Mouse (Mus musculus) ES-Bruce4 (cell line): ENCODE results near the gene Vps8. TPM values are rescaled to one million over a fixed set of nuclear protein-coding genes. Genes with fewer than 3 reads are reported as not detected.
A peak's percentile ranks its signal among the peaks of the same experiment; 100 is the strongest.

Source experiments
- H3K27ac ChIP-seq: 2 replicates; pipeline ENCODE4 v1.5.1; 2012; ENCODE audit warnings: low read length, inconsistent platforms; ENCODE audit not compliant: insufficient read depth
- H3K27me3 ChIP-seq: 2 replicates; pipeline ENCODE4 v1.6.1; 2012; ENCODE audit warnings: mild to moderate bottlenecking, low read length, inconsistent platforms; ENCODE audit not compliant: control insufficient read depth, poor library complexity, insufficient read depth, severe bottlenecking
- H3K36me3 ChIP-seq: 2 replicates; pipeline ENCODE4 v1.6.1; 2012; ENCODE audit warnings: inconsistent platforms, mild to moderate bottlenecking, low read length, moderate library complexity; ENCODE audit not compliant: control insufficient read depth, poor library complexity, insufficient read depth, severe bottlenecking
- H3K4me1 ChIP-seq: one replicate; pipeline ENCODE4 v1.8.1; 2011; ENCODE audit warnings: low read length; ENCODE audit not compliant: control insufficient read depth, insufficient read depth
- H3K4me3 ChIP-seq: 2 replicates; pipeline ENCODE4 v1.5.1; 2011; ENCODE audit warnings: low read depth, mild to moderate bottlenecking, low read length
- H3K9ac ChIP-seq: 2 replicates; pipeline ENCODE4 v1.6.1; 2012; ENCODE audit warnings: low read depth, mild to moderate bottlenecking, inconsistent platforms; ENCODE audit not compliant: poor library complexity, severe bottlenecking
- H3K9me3 ChIP-seq: replicated peaks from 2 replicates; pipeline ENCODE4 v1.6.1; 2012; ENCODE audit warnings: mild to moderate bottlenecking, low read length, inconsistent platforms; ENCODE audit not compliant: control insufficient read depth, poor library complexity, insufficient read depth, severe bottlenecking
- CTCF ChIP-seq: IDR thresholded peaks from one replicate; pipeline ENCODE4 v1.8.1; 2011; ENCODE audit warnings: low read depth, low read length
- EP300 ChIP-seq: IDR thresholded peaks from 2 replicates; pipeline ENCODE4 v1.6.1; 2011; ENCODE audit warnings: low read depth, low read length; ENCODE audit not compliant: insufficient read depth
- POLR2A ChIP-seq: IDR thresholded peaks from one replicate; pipeline ENCODE4 v1.8.1; 2011; ENCODE audit warnings: low read length; ENCODE audit not compliant: insufficient read depth
- polyA plus RNA-seq: library from polyadenylated mRNA; stranded (reverse); fragments of >200 nt; gene quantifications from 2 replicates; pipeline ENCODE4 v1.2.4, GENCODE M21; 2011; ENCODE audit warnings: low read depth; ENCODE audit not compliant: missing spikeins, insufficient read depth, insufficient read length

Vps8 gene
- polyA plus RNA-seq, 1 experiment, result 25.4 TPM

DNA sequence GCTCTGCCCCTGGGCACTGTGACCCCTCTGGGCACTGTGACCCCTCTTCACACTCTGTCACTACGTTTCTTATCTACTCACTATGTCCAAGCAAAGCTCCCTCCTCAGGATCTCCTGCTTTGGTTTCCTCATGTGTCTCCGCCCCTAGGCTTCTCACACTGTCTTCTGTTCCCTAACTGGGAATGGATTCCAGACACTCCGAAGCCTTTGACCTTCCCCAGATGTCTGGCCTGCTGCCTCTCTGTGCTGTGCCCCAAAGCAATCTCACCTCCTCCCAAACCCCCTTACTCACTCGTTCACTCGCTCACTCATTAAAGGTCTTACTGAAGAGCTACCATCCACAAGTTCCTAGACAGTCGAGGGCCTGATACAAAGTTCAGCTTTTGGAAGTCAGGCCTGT, 16.8 kb upstream of the Vps8 start:
- Histone ChIP-seq H3K27me3 (no peaks in the 10 kb centered on the region; the same call in 1 of the 2 replicates), H3K9me3 (no peaks in the 10 kb centered on the region), H3K4me3 (no peak overlapping the region), H3K27ac (no peak overlapping the region), H3K9ac (no peak overlapping the region), H3K4me1 (no peaks in the 10 kb centered on the region), H3K36me3 (no peaks in the 10 kb centered on the region)
- no peak for TF ChIP-seq CTCF

GRCm38 (mm10) chr16:21411779-21412178, 11.1 kb upstream of the Vps8 start:
- no peak for TF ChIP-seq CTCF
- no peak for TF ChIP-seq POLR2A
- no peak for TF ChIP-seq EP300
- H3K36me3 ChIP-seq, result no peaks in the 10 kb centered on the region
- no peaks in the 10 kb centered on the region; the same call in 1 of the 2 replicates for H3K27me3 ChIP-seq
- H3K4me1 ChIP-seq, result no peaks in the 10 kb centered on the region
- no peaks in the 10 kb centered on the region for H3K9me3 ChIP-seq
- H3K27ac ChIP-seq, result no peak overlapping the region
- H3K9ac ChIP-seq, result no peak overlapping the region
- H3K4me3 ChIP-seq, result no peak overlapping the region

DNA sequence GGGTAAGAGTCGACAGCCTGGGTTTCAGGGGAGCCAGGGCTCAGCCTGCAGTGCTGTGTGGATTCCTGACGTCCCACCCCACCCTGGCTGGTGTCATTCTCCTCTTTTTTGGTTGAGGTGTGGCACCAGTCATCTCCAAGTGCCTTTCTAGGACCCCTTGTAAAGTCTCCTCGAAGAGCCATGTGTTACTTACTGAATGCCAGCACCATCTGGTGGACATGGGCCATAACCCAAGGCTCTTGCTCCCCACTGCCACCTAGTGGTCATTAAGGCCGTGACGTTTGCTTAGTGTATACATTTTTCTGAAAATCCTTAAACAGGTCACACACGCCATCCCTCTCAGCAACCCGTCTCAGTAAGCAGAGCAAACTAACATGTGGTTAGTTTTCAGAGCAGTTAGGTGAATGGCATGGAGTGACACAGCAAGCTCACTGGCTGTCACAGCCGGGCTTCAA, 10.3 kb upstream of the Vps8 start:
- Histone ChIP-seq H3K9ac (no peak overlapping the region), H3K9me3 (no peaks in the 10 kb centered on the region), H3K27ac (no peak overlapping the region), H3K4me3 (no peak overlapping the region), H3K27me3 (no peaks in the 10 kb centered on the region; the same call in 1 of the 2 replicates), H3K4me1 (no peaks in the 10 kb centered on the region), H3K36me3 (no peaks in the 10 kb centered on the region)
- TF ChIP-seq EP300, result no peak
- peak; percentile 100 for TF ChIP-seq CTCF
- TF ChIP-seq POLR2A, result no peak

GRCm38 (mm10) chr16:21413819-21414218, 9.1 kb upstream of the Vps8 start:
- Histone ChIP-seq H3K4me3 (no peak overlapping the region), H3K9ac (no peak overlapping the region), H3K4me1 (no peaks in the 10 kb centered on the region), H3K27me3 (no peaks in the 10 kb centered on the region; the same call in 1 of the 2 replicates), H3K9me3 (no peaks in the 10 kb centered on the region), H3K36me3 (no peaks in the 10 kb centered on the region), H3K27ac (no peak overlapping the region)
- TF ChIP-seq POLR2A (no peak), CTCF (no peak), EP300 (no peak)

- Histone ChIP-seq H3K9me3 (no peaks in the 10 kb centered on the region), H3K4me3 (no peak overlapping the region), H3K9ac (no peak overlapping the region), H3K4me1 (no peaks in the 10 kb centered on the region), H3K27ac (no peak overlapping the region), H3K27me3 (no peaks in the 10 kb centered on the region; the same call in 1 of the 2 replicates), H3K36me3 (no peaks in the 10 kb centered on the region)
- TF ChIP-seq EP300 (no peak), CTCF (no peak), POLR2A (no peak)
These were observed 7.8 kb upstream of the Vps8 start for GRCm38 (mm10) chr16:21415128-21415527.

- Histone ChIP-seq H3K27ac (no peak overlapping the region), H3K4me1 (no peaks in the 10 kb centered on the region), H3K9ac (no peak overlapping the region), H3K36me3 (no peaks in the 10 kb centered on the region), H3K4me3 (no peak overlapping the region), H3K27me3 (no peaks in the 10 kb centered on the region; the same call in 1 of the 2 replicates), H3K9me3 (no peaks in the 10 kb centered on the region)
- peak; percentile 68; the same call in 1 of the 2 replicates for TF ChIP-seq EP300
- no peak for TF ChIP-seq CTCF
These were observed 4.9 kb upstream of the Vps8 start for GRCm38 (mm10) chr16:21418012-21418411.
